Mouse (Mus musculus) bone marrow, adult 2 months (tissue): ENCODE data around the gene Rnft1.

ENCODE experiments used
- CTCF ChIP-seq: fragments of 200-500 bp; IDR thresholded peaks from 2 replicates; pipeline ENCODE4 v1.5.1; 2011; ENCODE audit warnings: low read length, control low read depth; ENCODE audit not compliant: control insufficient read depth, insufficient read depth
- POLR2A ChIP-seq: fragments of 200-500 bp; IDR thresholded peaks from 2 replicates; pipeline ENCODE4 v1.6.1; 2011; ENCODE audit warnings: low read depth, mild to moderate bottlenecking, control low read depth, low read length, borderline replicate concordance; ENCODE audit not compliant: control insufficient read depth

DNA sequence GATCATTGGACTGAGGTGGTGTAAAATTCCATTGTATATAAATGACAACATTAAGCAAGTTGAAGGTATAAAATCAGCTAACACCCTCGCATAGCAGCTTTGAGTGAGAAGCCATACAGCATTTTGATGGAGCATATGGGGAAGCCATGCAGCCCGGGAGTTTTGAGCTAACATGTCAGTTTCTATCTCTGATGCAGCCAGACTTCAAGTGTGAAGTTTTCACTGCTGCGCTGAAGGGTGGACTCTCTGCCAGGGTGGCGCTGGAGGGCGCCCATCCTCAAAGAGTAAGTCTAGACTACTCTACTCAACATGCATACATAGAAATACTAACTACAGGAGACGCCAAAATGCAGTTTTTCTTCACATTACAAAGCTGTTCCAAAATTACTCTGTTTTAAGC lies 26.9 kb upstream of the Rnft1 start:
- TF ChIP-seq CTCF (no peak), POLR2A (no peak)
